Mouse (Mus musculus) forebrain, embryonic 12.5 days (tissue): ENCODE data around the gene Trim47. TPM values are rescaled to one million over a fixed set of nuclear protein-coding genes. Genes with fewer than 3 reads are reported as not detected.
"Not testable (repeated sequence)": the region's sequence is repeated elsewhere in the genome, so short reads cannot be mapped to it uniquely, and the experiment has no call there.

ENCODE experiments used
- ATAC-seq: fragments of 200-750 bp; cut with Nextera tagmentation; 2 replicates; pipeline ENCODE4 v1.8.0; 2017; ENCODE audit warnings: moderate TSS enrichment; ENCODE audit not compliant: low FRiP score
- H3K27ac ChIP-seq: fragments of 300-500 bp; sonication (generic); 2 replicates; pipeline ENCODE4 v1.5.1; 2016; ENCODE audit warnings: mild to moderate bottlenecking
- H3K27me3 ChIP-seq: fragments of 300-500 bp; sonication (generic); 2 replicates; pipeline ENCODE4 v1.6.1; 2016; ENCODE audit warnings: mild to moderate bottlenecking
- H3K36me3 ChIP-seq: fragments of 300-500 bp; sonication (generic); replicated peaks from 2 replicates; pipeline ENCODE4 v1.6.1; 2016; ENCODE audit warnings: mild to moderate bottlenecking
- H3K4me1 ChIP-seq: fragments of 300-500 bp; sonication (generic); 2 replicates; pipeline ENCODE4 v1.6.1; 2016
- H3K4me2 ChIP-seq: fragments of 300-500 bp; sonication (generic); 2 replicates; pipeline ENCODE4 v1.6.1; 2016; ENCODE audit warnings: mild to moderate bottlenecking, moderate library complexity
- H3K4me3 ChIP-seq: fragments of 300-500 bp; sonication (generic); replicated peaks from 2 replicates; pipeline ENCODE4 v1.5.1; 2016; ENCODE audit warnings: mild to moderate bottlenecking
- H3K9ac ChIP-seq: fragments of 300-500 bp; sonication (generic); 2 replicates; pipeline ENCODE4 v1.6.1; 2016; ENCODE audit warnings: mild to moderate bottlenecking
- H3K9me3 ChIP-seq: fragments of 300-500 bp; sonication (generic); 2 replicates; pipeline ENCODE4 v1.6.1; 2016
- WGBS: fragments of 180-500 bp; shearing (Covaris S2); methylation state at CpG from one replicate; pipeline ENCODE4 v1.1.7; 2016; 5-methylcytosine and 5-hydroxymethylcytosine counted together
- polyA plus RNA-seq: library from polyadenylated mRNA; unstranded; fragments of >200 nt; fragmentation: Nextera tagmentation; extraction: Ambion mirVana; gene quantifications from 2 replicates; pipeline ENCODE4 v1.2.1, GENCODE M21; 2016

The Trim47 gene
- polyA plus RNA-seq, 1 experiment from 2014 or later: 3.2 TPM

GRCm38 (mm10) chr11:116103572-116103971, 23.4 kb downstream of the Trim47 start:
- H3K4me1 ChIP-seq: peaks cover 47% of the 10 kb centered on the region
- 84% methylated on average over 12 of the region's 12 CpGs for WGBS
- H3K36me3 ChIP-seq: no peaks in the 10 kb centered on the region
- ATAC-seq: no peak
- no peaks in the 10 kb centered on the region for H3K9me3 ChIP-seq
- no peak overlapping the region for H3K4me3 ChIP-seq
- no peak overlapping the region for H3K4me2 ChIP-seq
- H3K27me3 ChIP-seq: peaks cover 38% of the 10 kb centered on the region
- peak overlapping the region; percentile 18; the same call in 1 of the 2 replicates for H3K9ac ChIP-seq
- no peak overlapping the region for H3K27ac ChIP-seq

- H3K9ac ChIP-seq: no peak overlapping the region
- no peak overlapping the region for H3K4me2 ChIP-seq
Measured at GRCm38 (mm10) chr11:116102472-116102871, 24.5 kb downstream of the Trim47 start.

GRCm38 (mm10) chr11:116101931-116102381, 25.1 kb downstream of the Trim47 start:
- WGBS: 12% methylated on average over 11 of the region's 11 CpGs
- no peak overlapping the region for H3K4me3 ChIP-seq
- H3K36me3 ChIP-seq: no peaks in the 10 kb centered on the region
- H3K9me3 ChIP-seq: no peaks in the 10 kb centered on the region
- no peak for ATAC-seq
- H3K4me1 ChIP-seq: peaks cover 33% of the 10 kb centered on the region
- H3K4me2 ChIP-seq: no peak overlapping the region
- peaks cover 21% of the 10 kb centered on the region for H3K27me3 ChIP-seq
- H3K9ac ChIP-seq: peak overlapping the region; percentile 44; the same call in 1 of the 2 replicates
- H3K27ac ChIP-seq: peak overlapping the region; percentile 84

More at GRCm38 (mm10) chr11:116102472-116102871, 24.5 kb downstream of the Trim47 start:
- 50% methylated on average over 3 of the region's 4 CpGs for WGBS
- H3K4me1 ChIP-seq: peaks cover 38% of the 10 kb centered on the region
- H3K27ac ChIP-seq: peak overlapping the region; percentile 84
- no peak for ATAC-seq
- no peak overlapping the region for H3K4me3 ChIP-seq
- no peaks in the 10 kb centered on the region for H3K9me3 ChIP-seq
- H3K27me3 ChIP-seq: peaks cover 27% of the 10 kb centered on the region
- H3K36me3 ChIP-seq: no peaks in the 10 kb centered on the region

- Histone ChIP-seq H3K4me1 (peaks cover 22% of the 10 kb centered on the region), H3K4me2 (no peak overlapping the region), H3K9me3 (no peaks in the 10 kb centered on the region), H3K36me3 (no peaks in the 10 kb centered on the region), H3K4me3 (no peak overlapping the region), H3K27me3 (peaks cover 10% of the 10 kb centered on the region), H3K9ac (no peak overlapping the region), H3K27ac (no peak overlapping the region)
- 84% methylated on average over 7 of the region's 7 CpGs for WGBS
- ATAC-seq: no peak
Measured at GRCm38 (mm10) chr11:116100839-116101238, 26.2 kb downstream of the Trim47 start.

- Histone ChIP-seq H3K4me2 (no peak overlapping the region), H3K27me3 (peaks cover 6% of the 10 kb centered on the region), H3K4me1 (peaks cover 22% of the 10 kb centered on the region), H3K27ac (no peak overlapping the region), H3K9me3 (no peaks in the 10 kb centered on the region), H3K36me3 (no peaks in the 10 kb centered on the region), H3K4me3 (no peak overlapping the region), H3K9ac (no peak overlapping the region)
- no peak for ATAC-seq
- WGBS: 84% methylated on average over 6 of the region's 6 CpGs
Measured at GRCm38 (mm10) chr11:116100385-116100784, 26.6 kb downstream of the Trim47 start.

GRCm38 (mm10) chr11:116099462-116099861, 27.5 kb downstream of the Trim47 start:
- H3K4me1 ChIP-seq: peaks cover 20% of the 10 kb centered on the region
- no peak for ATAC-seq
- no peaks in the 10 kb centered on the region for H3K27me3 ChIP-seq
- 94% methylated on average over 6 of the region's 6 CpGs for WGBS
- no peak overlapping the region for H3K4me3 ChIP-seq
- H3K4me2 ChIP-seq: no peak overlapping the region
- H3K27ac ChIP-seq: no peak overlapping the region
- no peak overlapping the region for H3K9ac ChIP-seq
- no peaks in the 10 kb centered on the region for H3K36me3 ChIP-seq
- no peaks in the 10 kb centered on the region for H3K9me3 ChIP-seq

- no peak overlapping the region for H3K27ac ChIP-seq
- no peaks in the 10 kb centered on the region for H3K27me3 ChIP-seq
- no peaks in the 10 kb centered on the region for H3K36me3 ChIP-seq
- H3K4me1 ChIP-seq: peaks cover 14% of the 10 kb centered on the region
- H3K4me2 ChIP-seq: no peak overlapping the region
- WGBS: 79% methylated on average over 14 of the region's 14 CpGs
- ATAC-seq: no peak
- no peak overlapping the region for H3K9ac ChIP-seq
- no peak overlapping the region for H3K4me3 ChIP-seq
- H3K9me3 ChIP-seq: no peaks in the 10 kb centered on the region
Measured at GRCm38 (mm10) chr11:116098711-116099460, 28.1 kb downstream of the Trim47 start.

GRCm38 (mm10) chr11:116096213-116097108, 30.5 kb downstream of the Trim47 start:
- ATAC-seq: no peak
- Histone ChIP-seq H3K27me3 (no peaks in the 10 kb centered on the region), H3K9ac (no peak overlapping the region), H3K27ac (no peak overlapping the region), H3K4me2 (no peak overlapping the region), H3K9me3 (no peaks in the 10 kb centered on the region), H3K36me3 (no peaks in the 10 kb centered on the region), H3K4me1 (no peaks in the 10 kb centered on the region), H3K4me3 (no peak overlapping the region)
- WGBS: 95% methylated on average over 5 of the region's 5 CpGs

GRCm38 (mm10) chr11:116095573-116095972, 31.4 kb downstream of the Trim47 start:
- no peaks in the 10 kb centered on the region for H3K9me3 ChIP-seq
- H3K9ac ChIP-seq: no peak overlapping the region
- 79% methylated on average over 3 of the region's 3 CpGs for WGBS
- H3K4me2 ChIP-seq: no peak overlapping the region
- H3K4me1 ChIP-seq: no peaks in the 10 kb centered on the region
- no peak overlapping the region for H3K4me3 ChIP-seq
- ATAC-seq: no peak
- H3K27me3 ChIP-seq: no peaks in the 10 kb centered on the region
- H3K36me3 ChIP-seq: no peaks in the 10 kb centered on the region
- H3K27ac ChIP-seq: no peak overlapping the region

GRCm38 (mm10) chr11:116093771-116094565, 33.0 kb downstream of the Trim47 start:
- 74% methylated on average over 16 of the region's 16 CpGs for WGBS
- no peak for ATAC-seq

GRCm38 (mm10) chr11:116092959-116093358, 34.1 kb downstream of the Trim47 start:
- not testable (repeated sequence) for H3K9ac ChIP-seq, H3K27me3 ChIP-seq, H3K36me3 ChIP-seq, H3K9me3 ChIP-seq, H3K4me3 ChIP-seq, ATAC-seq, H3K4me2 ChIP-seq, H3K4me1 ChIP-seq, H3K27ac ChIP-seq
- 95% methylated on average over 6 of the region's 6 CpGs for WGBS

More at GRCm38 (mm10) chr11:116093771-116094565, 33.0 kb downstream of the Trim47 start:
- Histone ChIP-seq H3K27ac (no peak overlapping the region), H3K4me3 (no peak overlapping the region), H3K4me1 (no peaks in the 10 kb centered on the region), H3K27me3 (no peaks in the 10 kb centered on the region), H3K4me2 (no peak overlapping the region), H3K9me3 (no peaks in the 10 kb centered on the region), H3K9ac (no peak overlapping the region), H3K36me3 (no peaks in the 10 kb centered on the region)

GRCm38 (mm10) chr11:116091591-116091990, 35.4 kb downstream of the Trim47 start:
- no peaks in the 10 kb centered on the region for H3K27me3 ChIP-seq
- 85% methylated on average over 6 of the region's 6 CpGs for WGBS
- no peaks in the 10 kb centered on the region for H3K9me3 ChIP-seq
- ATAC-seq: no peak
- no peak overlapping the region for H3K27ac ChIP-seq
- no peaks in the 10 kb centered on the region for H3K36me3 ChIP-seq
- no peak overlapping the region for H3K4me2 ChIP-seq
- H3K9ac ChIP-seq: no peak overlapping the region
- H3K4me3 ChIP-seq: no peak overlapping the region
- peaks cover 8% of the 10 kb centered on the region for H3K4me1 ChIP-seq
